Mouse (Mus musculus) ES-Bruce4 (cell line): ENCODE measurements at regions not wholly inside any gene's neighbourhood (a gene's known extent, or its start where the extent isn't known, plus 50 kb on each side); places are given as distances from the start of the nearest gene placed in this dataset.

Experiments
- CTCF ChIP-seq: IDR thresholded peaks from one replicate; pipeline ENCODE4 v1.8.1; 2011; ENCODE audit warnings: low read depth, low read length
- EP300 ChIP-seq: IDR thresholded peaks from 2 replicates; pipeline ENCODE4 v1.6.1; 2011; ENCODE audit warnings: low read depth, low read length; ENCODE audit not compliant: insufficient read depth
- POLR2A ChIP-seq: IDR thresholded peaks from one replicate; pipeline ENCODE4 v1.8.1; 2011; ENCODE audit warnings: low read length; ENCODE audit not compliant: insufficient read depth

DNA sequence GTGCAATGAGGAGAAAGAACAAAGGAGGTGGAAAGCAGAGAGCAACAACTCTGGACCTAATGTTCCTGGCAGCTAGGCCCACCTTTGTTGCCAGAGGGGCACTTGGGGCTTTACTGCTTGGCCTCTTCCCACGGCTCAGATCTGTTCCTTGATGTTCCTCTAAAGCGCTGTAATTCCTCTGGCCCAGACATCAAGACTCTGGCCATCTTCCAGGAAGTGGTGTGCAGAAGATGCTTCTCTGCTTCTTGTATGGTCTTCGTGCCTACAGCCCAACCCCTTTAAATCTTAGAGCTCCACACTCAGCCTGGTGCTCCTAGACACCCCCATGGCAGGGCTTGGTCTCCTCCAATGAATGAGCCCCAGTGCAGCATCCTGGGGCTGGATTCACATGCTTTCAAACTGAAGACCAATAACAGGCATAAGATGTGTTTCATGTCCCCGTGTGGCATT lies 60.7 kb downstream of the Tex35 start:
- TF ChIP-seq POLR2A (no peak), CTCF (no peak), EP300 (no peak)
